Mouse (Mus musculus) thymus, postnatal 10 days (tissue): ENCODE measurements around the gene Klf16.
A peak's percentile ranks its signal among the peaks of the same experiment; 100 is the strongest.
"Not testable (repeated sequence)": the region's sequence is repeated elsewhere in the genome, so short reads cannot be mapped to it uniquely, and the experiment has no call there.

Experiments used
- DNase-seq, 2 experiments: peaks; one replicate each; pipeline ENCODE4 v3.0.0; 2021; ENCODE audit warnings: low spot score in 2 of 2

Gene Klf16

GRCm38 (mm10) chr10:80606306-80606705 is 29.2 kb upstream of the Klf16 start:
- DNase-seq, result peak; percentile 58

DNA sequence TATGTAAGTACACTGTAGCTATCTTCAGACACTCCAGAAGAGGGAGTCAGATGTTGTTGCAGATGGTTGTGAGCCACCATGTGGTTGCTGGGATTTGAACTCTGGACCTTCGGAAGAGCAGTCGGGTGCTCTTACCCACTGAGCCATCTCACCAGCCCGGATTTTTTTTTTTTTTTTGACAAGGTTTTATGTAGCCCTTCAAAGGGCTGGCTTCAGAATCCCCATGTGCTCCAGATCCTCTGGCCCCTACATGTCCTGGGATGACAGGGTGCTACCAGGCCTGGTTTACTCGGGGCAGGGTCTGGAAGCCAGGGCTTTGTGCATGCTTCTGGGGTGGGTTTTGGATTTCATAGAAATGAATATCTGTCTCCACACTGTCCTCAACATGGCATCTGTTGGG is 28.6 kb upstream of the Klf16 start, which contains the start of gene Gm49322:
TSS of gene Gm49322 (plus strand) at position 301 of the 400 bp plus-strand sequence.
- not testable (repeated sequence) for DNase-seq

DNA sequence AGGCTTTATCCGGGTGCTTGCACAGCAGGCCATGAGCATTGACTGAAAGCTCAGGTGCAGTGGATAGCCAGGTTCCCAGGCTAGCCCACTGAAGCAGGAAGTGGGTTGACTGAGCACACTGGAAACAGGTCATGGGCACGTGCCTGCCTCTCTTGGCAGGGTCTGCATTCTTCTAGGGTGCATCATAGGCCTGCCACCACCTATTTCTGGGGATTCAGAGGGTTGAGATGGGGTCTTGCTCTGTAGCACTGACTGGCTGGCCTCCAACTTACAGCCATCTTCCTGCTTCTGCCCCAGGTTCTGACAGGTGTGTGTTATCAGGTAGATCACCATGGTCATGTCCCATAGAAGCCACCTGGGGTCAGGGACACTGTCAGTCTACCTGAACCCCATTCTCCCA is 27.9 kb upstream of the Klf16 start:
- DNase-seq, result no peak

- no peak for DNase-seq
These were observed 26.9 kb upstream of the Klf16 start for GRCm38 (mm10) chr10:80604001-80604509.

- DNase-seq, result no peak
These were observed 26.2 kb upstream of the Klf16 start for GRCm38 (mm10) chr10:80603364-80603763.

- DNase-seq, result peak; percentile 91 to 94
These were observed 25.7 kb upstream of the Klf16 start, which contains the start of the genes Scamp4 and Adat3 for GRCm38 (mm10) chr10:80602698-80603325. Gene Scamp4 (plus strand): TSS chr10:80602872. Gene Adat3 (plus strand): TSS chr10:80602880.

- no peak for DNase-seq
These were observed 19.2 kb upstream of the Klf16 start for GRCm38 (mm10) chr10:80596318-80596717.

- peak; percentile 95 for DNase-seq
These were observed 13.0 kb upstream of the Klf16 start, which contains the start of gene Abhd17a for GRCm38 (mm10) chr10:80589879-80590854. Gene Abhd17a (minus strand): TSS chr10:80590341.

DNA sequence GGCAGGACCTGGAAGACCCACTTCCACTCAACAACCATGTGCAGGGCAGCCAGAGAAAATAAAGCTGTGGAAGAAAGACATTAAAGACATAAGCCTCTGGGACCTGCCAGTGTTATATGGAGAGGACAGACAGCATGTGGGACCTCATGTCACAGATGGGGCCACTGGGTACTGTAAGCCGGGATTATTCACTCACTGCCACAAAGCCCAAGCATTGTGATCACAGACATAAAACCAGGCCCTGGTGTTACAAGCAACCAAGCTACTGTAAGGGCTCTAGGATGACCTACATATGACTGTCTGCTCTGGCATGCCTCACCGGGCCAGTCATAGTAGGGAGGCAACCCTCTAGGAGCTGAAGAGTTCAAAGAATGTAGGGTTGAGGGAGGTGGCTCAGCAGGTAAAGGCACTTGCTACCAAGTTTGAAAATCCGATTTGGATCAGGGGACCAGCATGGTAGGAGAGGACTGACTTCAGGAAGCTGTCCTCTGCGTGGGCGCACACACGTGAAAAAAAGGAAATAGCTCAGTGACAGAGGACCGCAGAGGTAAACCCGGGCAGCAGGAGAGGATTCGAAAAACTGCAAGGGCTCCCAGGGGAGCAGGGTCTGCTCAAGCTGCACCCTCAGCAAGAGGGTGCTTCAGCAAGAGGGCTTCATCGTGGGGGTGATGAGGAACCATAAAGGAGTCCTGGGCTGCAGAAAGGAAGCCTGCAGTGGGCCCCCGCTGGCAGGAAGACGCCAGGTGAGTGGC is 12.2 kb upstream of the Klf16 start:
- DNase-seq, result peak in 1 of 2 experiments; percentile 31

- no peak for DNase-seq
These were observed 10.2 kb upstream of the Klf16 start for GRCm38 (mm10) chr10:80587305-80587657.

DNA sequence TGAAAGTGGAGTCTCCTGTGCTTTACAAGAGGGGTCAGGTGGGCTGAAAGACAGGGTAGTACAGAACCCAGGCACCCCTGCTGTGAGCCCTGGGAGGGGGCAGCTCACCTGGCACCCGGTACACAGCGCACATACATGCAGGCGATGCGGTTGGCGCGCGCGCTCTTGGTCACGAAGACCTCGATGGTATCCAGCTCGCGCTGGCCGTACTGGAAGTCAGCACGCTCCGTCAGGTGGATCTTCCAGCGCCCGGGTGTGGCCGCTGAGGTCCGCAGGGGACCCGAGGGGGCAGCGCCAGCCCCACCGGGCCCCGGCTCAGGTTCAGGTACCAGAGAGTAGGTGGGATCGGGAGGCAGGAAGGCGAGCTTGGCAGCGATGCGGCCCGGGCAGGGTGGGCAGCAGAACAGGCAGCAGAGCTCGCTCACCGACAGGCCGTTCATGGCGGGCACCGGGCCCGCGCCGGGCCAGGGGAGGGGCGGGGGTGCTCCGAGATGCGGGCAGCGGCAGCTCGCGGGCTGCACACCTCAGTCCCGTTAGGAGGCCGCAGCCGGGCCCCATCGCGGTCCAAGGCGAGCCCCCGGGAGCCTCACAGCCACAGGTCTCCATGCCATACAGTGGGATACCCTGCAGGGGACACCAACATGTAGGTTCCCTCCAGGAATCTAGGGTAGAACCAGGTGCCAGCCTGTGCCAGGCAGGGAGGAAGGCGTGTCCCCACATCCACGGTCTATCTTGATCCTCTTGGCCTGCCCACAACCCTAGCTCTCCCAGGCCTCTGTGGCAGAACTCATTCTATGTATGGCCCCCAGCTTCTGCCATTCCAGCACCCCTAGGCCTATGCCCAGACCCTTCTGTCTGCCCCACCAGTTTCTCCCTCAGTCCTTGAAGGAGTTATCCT is 9.5 kb upstream of the Klf16 start:
- peak in 1 of 2 experiments; percentile 5 for DNase-seq

- peak in 1 of 2 experiments; percentile 4 for DNase-seq
These were observed 8.5 kb upstream of the Klf16 start for GRCm38 (mm10) chr10:80585581-80585980.

GRCm38 (mm10) chr10:80584642-80585552 is 7.8 kb upstream of the Klf16 start:
- DNase-seq, result peak; percentile 65 to 66

DNA sequence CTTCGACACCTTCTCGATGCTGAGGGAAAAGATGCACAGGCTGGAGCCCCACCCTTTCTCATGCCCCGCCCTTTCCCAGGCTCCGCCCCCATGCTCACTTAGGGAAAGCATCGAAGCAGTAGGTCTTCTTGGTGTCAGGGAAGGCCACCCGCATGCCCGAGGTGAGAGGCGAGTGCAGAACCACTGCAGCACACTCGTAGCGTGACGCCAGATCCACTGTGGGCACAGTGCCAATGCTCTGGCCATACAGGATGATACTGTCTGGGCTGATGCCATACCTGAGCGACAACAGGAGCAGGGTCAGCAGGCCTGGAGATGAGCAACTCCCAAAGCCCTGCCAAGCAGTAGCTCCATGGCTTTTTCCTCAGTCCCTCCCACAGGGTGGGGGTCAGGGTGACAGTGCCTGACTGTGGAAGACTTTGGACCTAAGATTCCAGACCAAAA is 6.9 kb upstream of the Klf16 start:
- no peak for DNase-seq

- no peak for DNase-seq
These were observed 5.9 kb upstream of the Klf16 start for GRCm38 (mm10) chr10:80583047-80583446.

DNA sequence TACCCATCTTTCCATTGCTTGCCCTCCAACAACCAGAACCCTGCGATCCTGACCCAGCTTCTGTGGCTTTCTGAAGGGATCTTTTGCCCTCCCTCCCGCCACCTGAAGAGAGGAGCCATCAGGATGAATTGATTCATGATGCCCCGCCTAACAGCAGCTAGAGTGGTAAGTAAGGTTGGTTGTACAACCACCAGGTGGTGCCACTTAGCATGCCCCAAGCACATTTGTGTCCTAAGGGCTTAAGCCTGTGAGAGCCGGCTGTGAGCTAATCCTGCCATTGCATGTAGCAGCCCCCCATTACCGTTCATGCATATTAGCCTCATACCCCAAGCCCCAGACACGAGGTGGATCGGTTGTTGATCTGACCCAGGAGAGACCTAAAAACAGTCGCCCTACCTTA is 1.8 kb upstream of the Klf16 start:
- DNase-seq, result peak; percentile 72 to 74

DNA sequence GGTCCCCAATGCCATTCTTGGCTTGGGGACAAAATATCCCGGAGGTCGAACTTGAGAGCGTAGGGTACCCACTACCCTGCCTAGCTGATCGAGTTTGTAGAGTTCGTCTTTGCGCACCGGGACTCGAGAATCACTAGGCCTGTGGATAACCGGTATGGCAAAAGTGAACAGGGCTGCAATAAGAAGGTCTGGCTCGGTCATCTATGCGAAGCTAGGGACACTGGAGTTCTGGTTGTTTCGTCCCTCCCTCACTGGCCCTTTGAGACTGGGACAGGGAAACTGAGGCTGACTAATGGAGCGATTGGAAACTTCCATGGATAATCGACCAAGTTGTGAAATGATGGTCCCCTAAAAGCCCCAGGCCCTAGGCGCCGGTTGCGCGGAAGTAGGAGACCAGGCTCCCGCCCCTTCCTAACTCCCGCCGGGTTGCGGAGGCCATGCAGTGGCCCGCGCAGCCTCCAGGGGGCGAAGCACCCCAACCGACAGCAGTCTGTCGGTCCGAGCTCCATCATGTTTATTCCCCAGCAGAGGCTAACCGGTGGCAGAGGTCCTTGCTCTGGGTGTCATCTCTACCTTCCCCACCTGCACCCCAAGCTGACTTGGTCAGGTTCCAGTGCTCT is 1.1 kb upstream of the Klf16 start:
- peak; percentile 85 to 89 for DNase-seq

GRCm38 (mm10) chr10:80576351-80577194 is 548 bp downstream of the Klf16 start:
- peak; percentile 47 to 51 for DNase-seq
